Mouse (Mus musculus) liver, embryonic 12.5 days (tissue): ENCODE measurements around the gene Gm5089. TPM values are rescaled to one million over a fixed set of nuclear protein-coding genes. Genes with fewer than 3 reads are reported as not detected.

ENCODE experiments used
- ATAC-seq: fragments of 200-750 bp; cut with Nextera tagmentation; 2 replicates; pipeline ENCODE4 v1.8.0; 2017; ENCODE audit warnings: moderate number of reproducible peaks, mild to moderate bottlenecking, moderate library complexity
- H3K27ac ChIP-seq: fragments of 300-500 bp; sonication (generic); 2 replicates; pipeline ENCODE4 v1.5.1; 2016; ENCODE audit warnings: mild to moderate bottlenecking
- H3K27me3 ChIP-seq: fragments of 300-500 bp; sonication (generic); replicated peaks from 2 replicates; pipeline ENCODE4 v1.6.1; 2016; ENCODE audit warnings: mild to moderate bottlenecking, moderate library complexity
- H3K36me3 ChIP-seq: fragments of 300-500 bp; sonication (generic); 2 replicates; pipeline ENCODE4 v1.6.1; 2016; ENCODE audit warnings: mild to moderate bottlenecking, moderate library complexity
- H3K4me1 ChIP-seq: fragments of 300-500 bp; sonication (generic); 2 replicates; pipeline ENCODE4 v1.6.1; 2016
- H3K4me2 ChIP-seq: fragments of 300-500 bp; sonication (generic); 2 replicates; pipeline ENCODE4 v1.6.1; 2016; ENCODE audit warnings: mild to moderate bottlenecking, moderate library complexity
- H3K4me3 ChIP-seq: fragments of 300-500 bp; sonication (generic); 2 replicates; pipeline ENCODE4 v1.5.1; 2016; ENCODE audit warnings: mild to moderate bottlenecking, moderate library complexity
- H3K9ac ChIP-seq: fragments of 300-500 bp; sonication (generic); 2 replicates; pipeline ENCODE4 v1.6.1; 2016; ENCODE audit warnings: mild to moderate bottlenecking, moderate library complexity
- H3K9me3 ChIP-seq: fragments of 300-500 bp; sonication (generic); replicated peaks from 2 replicates; pipeline ENCODE4 v1.6.1; 2016; ENCODE audit warnings: mild to moderate bottlenecking, moderate library complexity
- WGBS: fragments of 180-500 bp; shearing (Covaris S2); methylation state at CpG from one replicate; pipeline ENCODE4 v1.1.7; 2016; ENCODE audit not compliant: insufficient replicate concordance; 5-methylcytosine and 5-hydroxymethylcytosine counted together
- polyA plus RNA-seq: library from polyadenylated mRNA; unstranded; fragments of >200 nt; fragmentation: Nextera tagmentation; extraction: Ambion mirVana; gene quantifications from 2 replicates; pipeline ENCODE4 v1.2.1, GENCODE M21; 2016

Gm5089 gene
- polyA plus RNA-seq, 1 experiment from 2014 or later = not detected

- H3K4me2 ChIP-seq = no peak overlapping the region
- H3K9me3 ChIP-seq = no peaks in the 10 kb centered on the region
- 57% methylated on average over 3 of the region's 3 CpGs for whole genome bisulfite sequencing
- no peak for ATAC-seq
- peaks cover 49% of the 10 kb centered on the region for H3K27me3 ChIP-seq
- H3K4me3 ChIP-seq = no peak overlapping the region
- H3K4me1 ChIP-seq = peaks cover 4% of the 10 kb centered on the region; the same call in 1 of the 2 replicates
- H3K27ac ChIP-seq = no peak overlapping the region
- H3K36me3 ChIP-seq = no peaks in the 10 kb centered on the region
- no peak overlapping the region for H3K9ac ChIP-seq
Measured at GRCm38 (mm10) chr14:122403422-122403940, 47.4 kb downstream of the Gm5089 start.

DNA sequence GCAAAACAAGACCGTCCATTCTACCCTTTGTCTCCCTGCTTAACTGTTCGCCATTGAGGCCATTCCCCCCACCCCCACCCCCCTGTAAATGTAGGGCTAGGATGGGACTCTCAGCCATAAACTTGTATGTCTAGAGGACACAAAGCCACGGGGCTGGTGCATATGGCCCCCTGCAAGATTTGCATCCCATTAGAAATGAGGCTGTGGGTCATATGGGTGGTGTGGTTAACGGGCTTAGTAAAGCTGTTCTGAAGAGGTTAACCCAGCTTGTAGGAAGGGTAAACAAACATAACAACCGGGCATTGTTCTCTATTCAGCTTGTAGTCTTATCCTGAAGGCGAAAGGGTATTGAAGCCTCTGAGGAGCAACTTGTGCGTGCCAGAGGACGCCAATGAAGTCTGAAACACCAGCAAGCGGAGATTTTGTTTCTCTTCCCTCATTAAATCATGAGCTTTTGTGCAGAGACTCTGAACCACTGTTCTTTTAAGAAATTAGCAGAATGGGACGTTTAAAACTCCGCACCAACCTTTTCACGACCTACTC, 48.1 kb downstream of the Gm5089 start:
- Histone ChIP-seq H3K9me3 (no peaks in the 10 kb centered on the region), H3K4me3 (no peak overlapping the region), H3K27ac (no peak overlapping the region), H3K4me1 (peaks cover 4% of the 10 kb centered on the region; the same call in 1 of the 2 replicates), H3K4me2 (no peak overlapping the region), H3K36me3 (no peaks in the 10 kb centered on the region), H3K27me3 (peaks cover 42% of the 10 kb centered on the region), H3K9ac (no peak overlapping the region)
- no peak for ATAC-seq
- 65% methylated on average over 12 of the region's 12 CpGs for WGBS

DNA sequence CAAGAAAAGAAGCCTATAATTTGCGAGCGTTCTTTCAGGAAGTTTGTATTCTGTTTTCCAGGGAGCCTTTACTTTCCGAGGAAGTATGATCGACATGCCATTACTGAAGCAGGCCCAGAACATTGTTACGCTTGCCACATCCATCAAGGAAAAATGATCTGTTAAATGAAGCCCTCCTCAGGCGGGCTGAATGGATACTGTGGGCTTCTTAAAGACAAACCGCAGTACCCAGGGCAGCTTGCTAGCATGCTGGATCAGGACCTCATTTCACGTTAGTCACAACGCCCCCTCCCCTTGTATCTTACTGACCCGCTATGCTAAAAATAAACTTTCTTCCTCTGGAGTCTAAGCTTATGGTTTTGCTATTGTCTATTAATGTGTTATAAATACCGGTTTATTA, 49.0 kb downstream of the Gm5089 start:
- Histone ChIP-seq H3K9me3 (no peaks in the 10 kb centered on the region), H3K9ac (no peak overlapping the region), H3K27me3 (peaks cover 33% of the 10 kb centered on the region), H3K36me3 (no peaks in the 10 kb centered on the region), H3K4me1 (peaks cover 4% of the 10 kb centered on the region; the same call in 1 of the 2 replicates), H3K27ac (no peak overlapping the region), H3K4me3 (no peak overlapping the region), H3K4me2 (no peak overlapping the region)
- ATAC-seq = no peak
- WGBS = 81% methylated on average over 11 of the region's 11 CpGs

DNA sequence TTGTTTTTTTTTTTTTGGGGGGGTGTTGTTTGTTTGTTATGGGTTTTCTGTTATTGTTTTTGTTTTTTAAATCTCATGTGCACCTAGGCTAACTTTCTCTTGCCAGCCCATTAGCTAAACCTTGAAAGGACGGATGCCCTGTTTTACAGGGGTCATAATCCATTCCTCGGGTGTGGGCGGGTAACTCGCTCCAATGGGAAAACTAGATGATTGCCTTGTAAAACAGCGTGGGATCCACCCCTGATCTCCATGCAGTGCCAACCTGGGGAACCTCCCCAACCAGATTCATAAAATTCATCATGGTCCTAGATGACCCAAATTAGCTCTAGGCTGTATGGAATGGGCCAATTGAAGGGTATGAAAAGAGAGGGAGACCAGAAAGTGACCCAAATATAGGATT, 51.0 kb downstream of the Gm5089 start:
- no peak overlapping the region for H3K9ac ChIP-seq
- ATAC-seq = no peak
- WGBS = 85% methylated on average over 5 of the region's 5 CpGs

DNA sequence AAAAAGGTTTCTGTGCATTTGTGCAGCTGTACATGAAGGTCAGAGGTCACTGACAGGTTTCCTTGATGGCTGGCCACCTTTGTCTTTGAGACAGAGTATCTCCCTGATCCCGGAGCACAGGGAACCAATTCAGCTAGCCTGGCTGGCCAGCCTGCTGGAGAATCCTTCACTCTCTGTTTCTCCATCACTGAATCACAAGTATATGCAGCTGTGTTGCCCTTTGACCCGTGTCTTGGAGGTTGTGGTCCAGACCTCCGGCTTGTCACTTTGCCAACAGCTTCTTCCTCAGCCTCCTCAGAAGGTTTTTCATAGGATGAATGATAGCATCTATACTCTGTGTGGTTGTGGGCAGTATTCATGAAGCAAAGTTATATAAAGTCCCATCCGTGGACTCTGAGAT, 52.2 kb downstream of the Gm5089 start:
- WGBS = 68% methylated on average over 4 of the region's 4 CpGs

More for the DNA sequence above, 51.0 kb downstream of the Gm5089 start:
- H3K4me1 ChIP-seq = no peaks in the 10 kb centered on the region
- H3K4me2 ChIP-seq = no peak overlapping the region
- peaks cover 14% of the 10 kb centered on the region for H3K27me3 ChIP-seq
- H3K9me3 ChIP-seq = no peaks in the 10 kb centered on the region
- H3K27ac ChIP-seq = no peak overlapping the region
- no peaks in the 10 kb centered on the region for H3K36me3 ChIP-seq
- H3K4me3 ChIP-seq = no peak overlapping the region

DNA sequence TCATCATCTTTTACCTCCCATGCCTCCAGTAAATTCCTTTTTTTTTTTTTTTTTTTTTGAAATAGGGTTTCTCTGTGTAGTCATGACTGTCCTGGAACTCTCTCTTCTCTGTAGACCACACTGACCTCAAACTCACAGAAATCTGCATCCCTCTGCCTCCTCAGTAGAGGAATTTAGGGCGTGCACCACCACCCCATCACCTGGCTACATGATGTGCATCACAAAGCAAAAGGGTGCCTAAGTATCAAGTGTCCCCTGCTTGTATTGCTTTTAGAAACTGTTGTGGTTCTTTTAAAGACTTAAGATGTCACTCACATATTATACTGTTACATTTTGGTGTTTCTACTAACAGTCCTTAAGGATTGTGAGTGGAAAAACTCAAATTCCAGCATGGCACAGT, 57.8 kb downstream of the Gm5089 start:
- no peak overlapping the region for H3K27ac ChIP-seq
- H3K9me3 ChIP-seq = no peaks in the 10 kb centered on the region
- H3K9ac ChIP-seq = no peak overlapping the region
- no peak overlapping the region for H3K4me3 ChIP-seq
- H3K27me3 ChIP-seq = no peaks in the 10 kb centered on the region
- no peak overlapping the region for H3K4me2 ChIP-seq
- no peaks in the 10 kb centered on the region for H3K36me3 ChIP-seq
- no peak for ATAC-seq
- 60% methylated on average over 1 of the region's 1 CpGs for WGBS
- no peaks in the 10 kb centered on the region for H3K4me1 ChIP-seq

More for the DNA sequence above, 52.2 kb downstream of the Gm5089 start:
- peaks cover 1% of the 10 kb centered on the region; the same call in 1 of the 2 replicates for H3K27me3 ChIP-seq
- H3K4me2 ChIP-seq = no peak overlapping the region
- no peak for ATAC-seq
- H3K36me3 ChIP-seq = no peaks in the 10 kb centered on the region
- H3K4me3 ChIP-seq = no peak overlapping the region
- H3K4me1 ChIP-seq = no peaks in the 10 kb centered on the region
- no peak overlapping the region for H3K27ac ChIP-seq
- H3K9ac ChIP-seq = no peak overlapping the region
- H3K9me3 ChIP-seq = no peaks in the 10 kb centered on the region

DNA sequence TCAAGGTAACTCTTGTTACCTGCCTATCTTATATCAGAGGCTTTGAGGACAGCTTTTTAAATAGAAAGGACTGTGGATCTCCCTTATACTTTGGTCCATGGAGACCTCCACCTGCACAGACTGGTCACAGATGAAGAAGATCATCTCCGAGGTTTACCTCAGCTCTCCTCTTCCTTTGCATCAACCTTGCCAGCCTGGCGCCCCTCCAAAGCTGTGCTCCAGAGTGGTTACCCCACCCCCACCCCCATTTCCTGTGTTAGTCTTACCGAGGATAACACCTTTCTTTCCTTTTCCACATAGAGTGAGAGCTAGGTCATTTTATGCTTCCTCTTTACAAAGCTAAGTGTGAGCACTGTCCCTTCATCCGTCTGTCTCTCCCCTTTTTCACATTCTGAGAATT, 60.0 kb downstream of the Gm5089 start:
- Histone ChIP-seq H3K27ac (no peak overlapping the region), H3K4me3 (no peak overlapping the region), H3K4me1 (no peaks in the 10 kb centered on the region), H3K9me3 (no peaks in the 10 kb centered on the region), H3K9ac (no peak overlapping the region), H3K4me2 (no peak overlapping the region), H3K36me3 (no peaks in the 10 kb centered on the region), H3K27me3 (no peaks in the 10 kb centered on the region)
- ATAC-seq = no peak
- WGBS = 15% methylated on average over 4 of the region's 4 CpGs

- WGBS = 80% methylated on average over 13 of the region's 13 CpGs
- H3K27me3 ChIP-seq = no peaks in the 10 kb centered on the region
- no peak for ATAC-seq
Measured at GRCm38 (mm10) chr14:122389684-122390370, 61.1 kb downstream of the Gm5089 start.

DNA sequence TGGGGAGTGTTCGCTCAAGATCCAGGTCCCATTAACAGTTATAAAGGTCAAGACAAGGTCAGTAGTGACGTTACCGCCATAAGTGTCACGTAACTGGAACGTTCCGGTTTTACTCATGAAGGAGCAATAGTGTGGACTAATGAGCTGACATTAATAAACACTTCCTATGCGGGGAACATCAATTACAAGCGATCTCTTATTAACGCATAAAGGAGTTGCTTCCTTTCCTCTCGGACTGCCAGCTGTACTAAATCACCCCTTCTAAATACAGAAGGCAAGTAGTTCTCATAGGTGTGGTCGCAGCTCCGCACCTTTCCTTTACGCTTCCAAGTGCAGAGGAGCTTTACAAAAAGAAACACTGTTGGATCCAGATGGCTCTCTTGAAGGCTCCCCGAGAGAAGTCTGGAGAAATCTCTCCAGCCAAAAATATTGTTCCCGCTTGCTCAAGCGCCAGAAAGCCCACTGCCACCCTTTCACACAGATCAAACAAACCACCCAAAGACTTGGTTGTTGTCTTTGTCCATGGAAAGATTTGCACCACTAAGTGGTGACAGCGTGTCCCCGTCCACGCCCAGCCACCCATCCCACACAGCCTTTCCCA, 62.4 kb downstream of the Gm5089 start:
- H3K27ac ChIP-seq = no peak overlapping the region
- H3K9me3 ChIP-seq = no peaks in the 10 kb centered on the region
- H3K27me3 ChIP-seq = no peaks in the 10 kb centered on the region
- no peaks in the 10 kb centered on the region for H3K36me3 ChIP-seq
- 83% methylated on average over 19 of the region's 19 CpGs for WGBS
- no peak overlapping the region for H3K4me2 ChIP-seq
- H3K4me3 ChIP-seq = no peak overlapping the region
- no peak overlapping the region for H3K9ac ChIP-seq
- no peaks in the 10 kb centered on the region for H3K4me1 ChIP-seq
- ATAC-seq = no peak

More at GRCm38 (mm10) chr14:122389684-122390370, 61.1 kb downstream of the Gm5089 start:
- no peak overlapping the region for H3K4me2 ChIP-seq
- no peaks in the 10 kb centered on the region for H3K9me3 ChIP-seq
- no peaks in the 10 kb centered on the region for H3K36me3 ChIP-seq
- H3K4me3 ChIP-seq = no peak overlapping the region
- H3K9ac ChIP-seq = no peak overlapping the region
- H3K4me1 ChIP-seq = no peaks in the 10 kb centered on the region
- no peak overlapping the region for H3K27ac ChIP-seq

GRCm38 (mm10) chr14:122387781-122388180, 63.1 kb downstream of the Gm5089 start:
- no peak overlapping the region for H3K4me3 ChIP-seq
- WGBS = 76% methylated on average over 5 of the region's 5 CpGs
- ATAC-seq = no peak
- H3K4me2 ChIP-seq = no peak overlapping the region
- H3K27me3 ChIP-seq = no peaks in the 10 kb centered on the region
- H3K9me3 ChIP-seq = no peaks in the 10 kb centered on the region
- no peaks in the 10 kb centered on the region for H3K4me1 ChIP-seq
- H3K9ac ChIP-seq = no peak overlapping the region
- H3K27ac ChIP-seq = no peak overlapping the region
- H3K36me3 ChIP-seq = no peaks in the 10 kb centered on the region

DNA sequence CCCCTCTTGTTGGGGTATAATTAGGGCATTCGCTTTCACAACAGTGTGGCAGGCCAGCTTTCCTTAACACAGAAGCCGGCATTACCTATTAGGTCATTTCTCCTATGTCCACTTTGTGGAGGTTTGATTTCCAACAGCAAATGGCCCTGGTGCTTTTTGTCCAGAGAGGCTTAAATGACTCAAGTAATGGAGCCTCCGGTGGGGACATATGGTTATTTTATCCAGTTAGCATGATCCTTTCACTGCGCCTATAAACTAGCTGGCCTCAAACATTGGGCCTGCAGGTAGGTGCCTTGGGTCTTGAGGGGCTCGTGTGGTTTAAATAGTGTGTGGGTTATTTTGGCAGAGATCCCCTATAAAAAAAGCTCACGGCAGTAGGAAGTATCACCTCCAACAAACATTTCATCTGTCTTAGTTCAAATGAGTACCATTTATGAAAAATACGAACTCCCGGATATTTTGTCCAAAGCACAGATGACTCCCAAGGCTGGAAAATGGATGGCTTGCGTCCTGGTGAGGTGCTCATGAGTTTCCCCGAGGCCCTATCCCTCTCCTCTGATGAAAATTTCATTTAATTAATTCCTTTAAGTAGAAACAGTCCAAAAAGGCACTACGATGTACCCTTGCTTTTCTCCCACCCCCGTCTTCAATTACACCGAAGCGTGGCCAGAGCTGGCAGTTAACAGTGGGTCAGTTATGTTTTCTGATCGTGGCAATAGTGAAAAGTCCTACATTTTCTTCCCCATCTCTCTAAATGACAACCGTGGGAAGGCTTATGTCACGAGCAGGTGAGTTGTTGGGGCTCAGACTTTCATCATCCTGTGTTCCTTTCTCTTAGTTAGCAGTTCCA, 64.4 kb downstream of the Gm5089 start:
- Histone ChIP-seq H3K36me3 (no peaks in the 10 kb centered on the region), H3K4me3 (no peak overlapping the region), H3K9me3 (no peaks in the 10 kb centered on the region), H3K9ac (no peak overlapping the region), H3K27me3 (no peaks in the 10 kb centered on the region), H3K27ac (no peak overlapping the region), H3K4me2 (no peak overlapping the region), H3K4me1 (no peaks in the 10 kb centered on the region)
- no peak for ATAC-seq
- 82% methylated on average over 17 of the region's 17 CpGs for WGBS
